ENCODE assay signal across 25 mouse cellular contexts in genomic region chr2:122887111-122887510, GRCm38 (mm10).
DNase-seq lines count a peak whose midpoint lies in the region; ATAC-seq lines count a peak whose summit lies in the region.
"Had no signal": no experiment of that assay in that cellular context is flagged by ENCODE, and none has a peak within 500 bp of the region (broad histone marks: within the 10 kb centered on the region; RNA-seq: fewer than 3 reads in every experiment).

No protein-coding gene starts in this region.

- no peaks in the 10 kb centered on the region for H3K36me3 ChIP-seq in kidney, embryonic 16.5 days (ENCODE audit: insufficient read depth, low read length)
- H3K36me3 ChIP-seq in kidney, embryonic 15.5 days = no peaks in the 10 kb centered on the region
- H3K36me3 ChIP-seq in hindbrain, embryonic 11.5 days (ENCODE audit: control insufficient read depth, insufficient read depth, low read length) = no peaks in the 10 kb centered on the region
- H3K36me3 ChIP-seq: embryonic facial prominence, embryonic 12.5 days; embryonic facial prominence, embryonic 15.5 days; G1E; hindbrain, embryonic 13.5 days had no signal

- H3K27ac ChIP-seq in kidney, embryonic 16.5 days (ENCODE audit: low read length) = no peak overlapping the region
- H3K27ac ChIP-seq in kidney, embryonic 15.5 days = no peak overlapping the region
- no peak overlapping the region for H3K27ac ChIP-seq in hindbrain, embryonic 11.5 days (ENCODE audit: low read depth, low read length)
- H3K27ac ChIP-seq: embryonic facial prominence, embryonic 12.5 days; embryonic facial prominence, embryonic 15.5 days; gastrocnemius, adult 2 months; heart, adult 2 months; hindbrain, embryonic 13.5 days had no signal

- peak; percentile 58 for DNase-seq in kidney, adult 11 months
- DNase-seq in kidney, adult 8-10 months = peak; percentile 63 to 75
- peak; percentile 30 for DNase-seq in kidney, postnatal 10 days
- DNase-seq in kidney, postnatal 36 days = peak; percentile 78 to 85
- DNase-seq in hindbrain, embryonic 11.5 days (ENCODE audit: low spot score) = no peak
- DNase-seq: adrenal gland, postnatal 10 days; adrenal gland, postnatal 36 days; B cell, adult 2 months; cerebellum, adult 18-20 months; cerebellum, adult 9-10 months; cerebellum, postnatal 14 days; forebrain, postnatal 0 days; gastrocnemius, adult 2 months; gastrocnemius, postnatal 14 days; heart, adult 2 months had no signal

- no peak for ATAC-seq in kidney, embryonic 16.5 days (ENCODE audit: low FRiP score, low TSS enrichment)
- ATAC-seq in kidney, embryonic 15.5 days (replicated peaks; ENCODE audit: low FRiP score) = no peak
- no peak for ATAC-seq in hindbrain, embryonic 11.5 days (ENCODE audit: low FRiP score)
- ATAC-seq: forebrain, embryonic 14.5 days; forebrain, postnatal 0 days; hindbrain, embryonic 16.5 days; Patski had no signal

- no peak overlapping the region for H3K4me2 ChIP-seq in kidney, embryonic 16.5 days (replicated peaks; ENCODE audit: low read depth, low read length)
- no peak overlapping the region for H3K4me2 ChIP-seq in kidney, embryonic 15.5 days
- H3K4me2 ChIP-seq in hindbrain, embryonic 11.5 days (replicated peaks; ENCODE audit: low read depth, low read length) = no peak overlapping the region
- H3K4me2 ChIP-seq: embryonic facial prominence, embryonic 12.5 days; embryonic facial prominence, embryonic 15.5 days; heart, embryonic 11.5 days; hindbrain, embryonic 13.5 days had no signal

- H3K9ac ChIP-seq in kidney, embryonic 16.5 days (replicated peaks; ENCODE audit: low read length) = no peak overlapping the region
- no peak overlapping the region for H3K9ac ChIP-seq in kidney, embryonic 15.5 days
- no peak overlapping the region for H3K9ac ChIP-seq in hindbrain, embryonic 11.5 days (ENCODE audit: low read depth, low read length)
- H3K9ac ChIP-seq: embryonic facial prominence, embryonic 12.5 days; embryonic facial prominence, embryonic 15.5 days; forebrain, postnatal 0 days; hindbrain, embryonic 13.5 days had no signal

- H3K9me3 ChIP-seq in kidney, embryonic 16.5 days (ENCODE audit: low read length) = peaks cover 16% of the 10 kb centered on the region
- H3K9me3 ChIP-seq in kidney, embryonic 15.5 days (replicated peaks) = 0 out of 2 replicates have a peak, but pooled peaks cover 5% of the 10 kb centered on the region
- no peaks in the 10 kb centered on the region for H3K9me3 ChIP-seq in hindbrain, embryonic 11.5 days (ENCODE audit: control insufficient read depth, low read length)
- H3K9me3 ChIP-seq: embryonic facial prominence, embryonic 15.5 days had no signal

- no peak overlapping the region for H3K4me3 ChIP-seq in kidney, embryonic 16.5 days (ENCODE audit: low read length)
- H3K4me3 ChIP-seq in kidney, embryonic 15.5 days (replicated peaks) = no peak overlapping the region
- no peak overlapping the region for H3K4me3 ChIP-seq in hindbrain, embryonic 11.5 days (ENCODE audit: low read depth, low read length)
- H3K4me3 ChIP-seq: embryonic facial prominence, embryonic 12.5 days; embryonic facial prominence, embryonic 15.5 days; gastrocnemius, adult 2 months; heart, adult 2 months; hindbrain, embryonic 13.5 days had no signal

- H3K27me3 ChIP-seq in kidney, embryonic 16.5 days (ENCODE audit: insufficient read depth, low read length) = no peaks in the 10 kb centered on the region
- no peaks in the 10 kb centered on the region for H3K27me3 ChIP-seq in kidney, embryonic 15.5 days
- no peaks in the 10 kb centered on the region for H3K27me3 ChIP-seq in hindbrain, embryonic 11.5 days (ENCODE audit: control insufficient read depth, insufficient read depth, low read length)
- H3K27me3 ChIP-seq: embryonic facial prominence, embryonic 12.5 days; embryonic facial prominence, embryonic 15.5 days; hindbrain, embryonic 13.5 days; Patski had no signal

- no peaks in the 10 kb centered on the region for H3K4me1 ChIP-seq in kidney, embryonic 16.5 days (ENCODE audit: insufficient read depth, low read length)
- no peaks in the 10 kb centered on the region for H3K4me1 ChIP-seq in kidney, embryonic 15.5 days
- no peaks in the 10 kb centered on the region for H3K4me1 ChIP-seq in hindbrain, embryonic 11.5 days (replicated peaks; ENCODE audit: control insufficient read depth, insufficient read depth, low read length)
- H3K4me1 ChIP-seq: embryonic facial prominence, embryonic 12.5 days; embryonic facial prominence, embryonic 15.5 days; hindbrain, embryonic 13.5 days had no signal
